29 mouse cellular contexts compared by ENCODE assay signal in genomic region chr1:88608826-88609225, GRCm38 (mm10).
DNase-seq lines count a peak whose midpoint lies in the region; ATAC-seq lines count a peak whose summit lies in the region.
"Had no signal": no experiment of that assay in that cellular context is flagged by ENCODE, and none has a peak within 500 bp of the region (broad histone marks: within the 10 kb centered on the region; RNA-seq: fewer than 3 reads in every experiment).

No protein-coding gene starts in this region.

- H3K36me3 ChIP-seq in heart, embryonic 13.5 days, result no peaks in the 10 kb centered on the region
- no peaks in the 10 kb centered on the region for H3K36me3 ChIP-seq in lung, embryonic 16.5 days (ENCODE audit: control insufficient read depth, insufficient read depth, low read length)
- H3K36me3 ChIP-seq in forebrain, embryonic 11.5 days (ENCODE audit: control insufficient read depth, insufficient read depth, low read length), result no peaks in the 10 kb centered on the region
- H3K36me3 ChIP-seq: forebrain, embryonic 10.5 days; G1E; heart, embryonic 15.5 days; hindbrain, embryonic 10.5 days; hindbrain, embryonic 13.5 days; intestine, embryonic 15.5 days had no signal

- 0 out of 2 replicates have a peak overlapping the region, but pooled peaks have one; percentile 9 for H3K4me2 ChIP-seq in heart, embryonic 13.5 days
- no peak overlapping the region for H3K4me2 ChIP-seq in lung, embryonic 16.5 days (ENCODE audit: low read depth, low read length)
- no peak overlapping the region for H3K4me2 ChIP-seq in forebrain, embryonic 11.5 days (ENCODE audit: low read depth, low read length, severe bottlenecking)
- H3K4me2 ChIP-seq: heart, embryonic 11.5 days; heart, embryonic 15.5 days; hindbrain, embryonic 13.5 days; intestine, embryonic 15.5 days had no signal

- ATAC-seq in heart, embryonic 13.5 days (ENCODE audit: extremely low read depth, insufficient number of reproducible peaks, low FRiP score, low TSS enrichment), result no peak
- ATAC-seq in lung, embryonic 16.5 days (ENCODE audit: low read depth), result no peak
- no peak for ATAC-seq in forebrain, embryonic 11.5 days (replicated peaks; ENCODE audit: low FRiP score)
- no peak for ATAC-seq in granulocyte monocyte progenitor cell, adult 5-6 weeks (replicated peaks; ENCODE audit: poor library complexity, severe bottlenecking)
- ATAC-seq: activated CD4-positive, CD25-positive, alpha-beta regulatory T cell, adult 4 months; forebrain, embryonic 14.5 days; forebrain, postnatal 0 days; hindbrain, embryonic 16.5 days; intestine, embryonic 15.5 days; Patski had no signal

- no peak overlapping the region for H3K4me3 ChIP-seq in heart, embryonic 13.5 days
- no peak overlapping the region for H3K4me3 ChIP-seq in lung, embryonic 16.5 days (ENCODE audit: low read length)
- H3K4me3 ChIP-seq in forebrain, embryonic 11.5 days (ENCODE audit: low read depth, low read length), result no peak overlapping the region
- H3K4me3 ChIP-seq: forebrain, embryonic 10.5 days; gastrocnemius, adult 2 months; heart, adult 2 months; heart, embryonic 15.5 days; hindbrain, embryonic 10.5 days; hindbrain, embryonic 13.5 days; intestine, embryonic 15.5 days had no signal

- no peaks in the 10 kb centered on the region; the same call in 1 of the 2 replicates for H3K27me3 ChIP-seq in heart, embryonic 13.5 days (replicated peaks)
- H3K27me3 ChIP-seq in lung, embryonic 16.5 days (ENCODE audit: control insufficient read depth, insufficient read depth, low read depth, low read length), result no peaks in the 10 kb centered on the region
- H3K27me3 ChIP-seq in forebrain, embryonic 11.5 days (ENCODE audit: control insufficient read depth, insufficient read depth, low read length), result no peaks in the 10 kb centered on the region
- H3K27me3 ChIP-seq: heart, embryonic 15.5 days; hindbrain, embryonic 13.5 days; intestine, embryonic 15.5 days; Patski had no signal

- peaks cover 9% of the 10 kb centered on the region; the same call in 1 of the 2 replicates for H3K4me1 ChIP-seq in heart, embryonic 13.5 days
- H3K4me1 ChIP-seq in lung, embryonic 16.5 days (replicated peaks; ENCODE audit: control insufficient read depth, insufficient read depth, low read length), result peaks cover 8% of the 10 kb centered on the region; the same call in 1 of the 2 replicates
- H3K4me1 ChIP-seq in forebrain, embryonic 11.5 days (replicated peaks; ENCODE audit: control insufficient read depth, insufficient read depth, low read length), result peaks cover 6% of the 10 kb centered on the region; the same call in 1 of the 2 replicates
- H3K4me1 ChIP-seq: heart, embryonic 15.5 days; intestine, embryonic 15.5 days had no signal

- H3K9me3 ChIP-seq in heart, embryonic 13.5 days, result no peaks in the 10 kb centered on the region
- H3K9me3 ChIP-seq in lung, embryonic 16.5 days (ENCODE audit: control insufficient read depth, low read length), result no peaks in the 10 kb centered on the region
- no peaks in the 10 kb centered on the region for H3K9me3 ChIP-seq in forebrain, embryonic 11.5 days (ENCODE audit: control insufficient read depth, low read length)
- H3K9me3 ChIP-seq: forebrain, embryonic 10.5 days; G1E; heart, embryonic 15.5 days; hindbrain, embryonic 10.5 days; hindbrain, embryonic 13.5 days; intestine, embryonic 15.5 days had no signal

- H3K27ac ChIP-seq in heart, embryonic 13.5 days (replicated peaks), result no peak overlapping the region
- peak overlapping the region; percentile 60 for H3K27ac ChIP-seq in lung, embryonic 16.5 days (ENCODE audit: low read length)
- H3K27ac ChIP-seq in forebrain, embryonic 11.5 days (ENCODE audit: low read depth, low read length), result no peak overlapping the region
- H3K27ac ChIP-seq: forebrain, embryonic 10.5 days; gastrocnemius, adult 2 months; heart, adult 2 months; heart, embryonic 15.5 days; hindbrain, embryonic 10.5 days; hindbrain, embryonic 13.5 days; intestine, embryonic 15.5 days had no signal

- WGBS in heart, embryonic 13.5 days, result 45% methylated on average over 8 of the region's 8 CpGs
- WGBS in lung, embryonic 16.5 days, result 46% methylated on average over 8 of the region's 8 CpGs
- 41% methylated on average over 8 of the region's 8 CpGs for WGBS in forebrain, embryonic 11.5 days

- no peak for DNase-seq in heart, adult 8-10 months (ENCODE audit: low spot score)
- no peak for DNase-seq in lung, postnatal 36 days
- DNase-seq in R1 (ENCODE audit: low read depth, low spot score), result peak; percentile 91
- no peak for DNase-seq in forebrain, embryonic 11.5 days (ENCODE audit: low spot score)
- DNase-seq: adrenal gland, adult 8-10 months; adrenal gland, postnatal 25 days; cerebellum, adult 18-20 months; cerebellum, adult 9-10 months; cerebellum, postnatal 14 days; forebrain, postnatal 0 days; gastrocnemius, adult 2 months; gastrocnemius, postnatal 14 days; heart, adult 2 months; heart, postnatal 10 days; heart, postnatal 36 days had no signal

- no peak overlapping the region for H3K9ac ChIP-seq in heart, embryonic 13.5 days
- H3K9ac ChIP-seq in lung, embryonic 16.5 days (ENCODE audit: low read length), result no peak overlapping the region
- H3K9ac ChIP-seq in forebrain, embryonic 11.5 days (ENCODE audit: low read length), result no peak overlapping the region
- H3K9ac ChIP-seq: forebrain, postnatal 0 days; heart, embryonic 15.5 days; hindbrain, embryonic 13.5 days; intestine, embryonic 15.5 days had no signal
